Mouse (Mus musculus) thymus, adult 2 months (tissue): Measurements from ENCODE around the gene Pml.

Experiments used
- CTCF ChIP-seq: fragments of 200-500 bp; IDR thresholded peaks from 2 replicates; pipeline ENCODE4 v1.5.1; 2012; ENCODE audit warnings: mild to moderate bottlenecking, control low read depth, low read length, moderate library complexity, borderline replicate concordance; ENCODE audit not compliant: control insufficient read depth, poor library complexity, insufficient read depth; ENCODE audit errors: extremely low read depth
- POLR2A ChIP-seq: fragments of 200-500 bp; IDR thresholded peaks from 2 replicates; pipeline ENCODE4 v1.6.1; 2012; ENCODE audit warnings: mild to moderate bottlenecking, low read length, control low read depth, moderate library complexity; ENCODE audit not compliant: control insufficient read depth, poor library complexity, insufficient read depth; ENCODE audit errors: extremely low read depth

GRCm38 (mm10) chr9:58270081-58270480 lies 20.5 kb upstream of the Pml start:
- TF ChIP-seq POLR2A: no peak
- TF ChIP-seq CTCF: no peak
